Mouse (Mus musculus): Measurements from ENCODE around the gene Shank2. TPM values are rescaled to one million over a fixed set of nuclear protein-coding genes. Genes with fewer than 3 reads are reported as not detected.

Gene Shank2
- polyA plus RNA-seq, 1 experiment from 2014 or later: 0.39 TPM

GRCm38 (mm10) chr7:144133388-144133998 is 131.8 kb downstream of the Shank2 start:
- WGBS: 76% methylated on average over 9 of the region's 9 CpGs
- H3K4me3 ChIP-seq: no peak overlapping the region
- DNase-seq (ENCODE audit: low spot score): no peak
- no peaks in the 10 kb centered on the region for H3K4me1 ChIP-seq
- no peak overlapping the region for H3K27ac ChIP-seq
- H3K27me3 ChIP-seq (ENCODE audit: low read depth, poor library complexity, severe bottlenecking): no peaks in the 10 kb centered on the region
- H3K9me3 ChIP-seq (replicated peaks): no peaks in the 10 kb centered on the region
- H3K36me3 ChIP-seq: no peaks in the 10 kb centered on the region

- H3K36me3 ChIP-seq: no peaks in the 10 kb centered on the region
- H3K27me3 ChIP-seq (ENCODE audit: low read depth, poor library complexity, severe bottlenecking): no peaks in the 10 kb centered on the region
- 92% methylated on average over 11 of the region's 11 CpGs for WGBS
- no peak overlapping the region for H3K27ac ChIP-seq
- no peaks in the 10 kb centered on the region for H3K4me1 ChIP-seq
- H3K9me3 ChIP-seq (replicated peaks): no peaks in the 10 kb centered on the region
- H3K4me3 ChIP-seq: no peak overlapping the region
- no peak for DNase-seq (ENCODE audit: low spot score)
Measured at GRCm38 (mm10) chr7:144134699-144135098, 133.0 kb downstream of the Shank2 start.

- whole genome bisulfite sequencing: 78% methylated on average over 2 of the region's 2 CpGs
- H3K27ac ChIP-seq: no peak overlapping the region
- no peaks in the 10 kb centered on the region for H3K9me3 ChIP-seq (replicated peaks)
- no peak overlapping the region for H3K4me3 ChIP-seq
- H3K36me3 ChIP-seq: no peaks in the 10 kb centered on the region
- DNase-seq (ENCODE audit: low spot score): no peak
- no peaks in the 10 kb centered on the region for H3K4me1 ChIP-seq
- H3K27me3 ChIP-seq (ENCODE audit: low read depth, poor library complexity, severe bottlenecking): no peaks in the 10 kb centered on the region
Measured at GRCm38 (mm10) chr7:144137827-144138226, 136.1 kb downstream of the Shank2 start.

GRCm38 (mm10) chr7:144138476-144138875 is 136.7 kb downstream of the Shank2 start:
- H3K9me3 ChIP-seq (replicated peaks): no peaks in the 10 kb centered on the region
- H3K4me1 ChIP-seq: no peaks in the 10 kb centered on the region
- H3K27me3 ChIP-seq (ENCODE audit: low read depth, poor library complexity, severe bottlenecking): no peaks in the 10 kb centered on the region
- H3K36me3 ChIP-seq: no peaks in the 10 kb centered on the region
- no peak for DNase-seq (ENCODE audit: low spot score)
- no peak overlapping the region for H3K27ac ChIP-seq
- H3K4me3 ChIP-seq: no peak overlapping the region
- 69% methylated on average over 2 of the region's 2 CpGs for WGBS

GRCm38 (mm10) chr7:144139691-144140090 is 138.0 kb downstream of the Shank2 start:
- Histone ChIP-seq H3K36me3 (no peaks in the 10 kb centered on the region), H3K27ac (no peak overlapping the region), H3K4me1 (no peaks in the 10 kb centered on the region), H3K9me3 (replicated peaks) (no peaks in the 10 kb centered on the region), H3K27me3 (ENCODE audit: low read depth, poor library complexity, severe bottlenecking) (no peaks in the 10 kb centered on the region), H3K4me3 (no peak overlapping the region)
- DNase-seq (ENCODE audit: low spot score): no peak
- WGBS: 85% methylated on average over 2 of the region's 2 CpGs

GRCm38 (mm10) chr7:144140470-144140869 is 138.7 kb downstream of the Shank2 start:
- no peaks in the 10 kb centered on the region for H3K36me3 ChIP-seq
- DNase-seq (ENCODE audit: low spot score): no peak
- H3K4me1 ChIP-seq: no peaks in the 10 kb centered on the region
- H3K27me3 ChIP-seq (ENCODE audit: low read depth, poor library complexity, severe bottlenecking): no peaks in the 10 kb centered on the region
- H3K9me3 ChIP-seq (replicated peaks): no peaks in the 10 kb centered on the region
- H3K27ac ChIP-seq: no peak overlapping the region
- 77% methylated on average over 3 of the region's 3 CpGs for WGBS
- no peak overlapping the region for H3K4me3 ChIP-seq

GRCm38 (mm10) chr7:144142036-144142435 is 140.3 kb downstream of the Shank2 start:
- no peaks in the 10 kb centered on the region for H3K36me3 ChIP-seq
- no peaks in the 10 kb centered on the region for H3K4me1 ChIP-seq
- DNase-seq (ENCODE audit: low spot score): no peak
- 98% methylated on average over 4 of the region's 4 CpGs for WGBS
- H3K27me3 ChIP-seq (ENCODE audit: low read depth, poor library complexity, severe bottlenecking): no peaks in the 10 kb centered on the region
- no peak overlapping the region for H3K27ac ChIP-seq
- H3K4me3 ChIP-seq: no peak overlapping the region
- no peaks in the 10 kb centered on the region for H3K9me3 ChIP-seq (replicated peaks)

- Histone ChIP-seq H3K4me1 (peaks cover 7% of the 10 kb centered on the region; the same call in 1 of the 2 replicates), H3K4me3 (no peak overlapping the region), H3K36me3 (no peaks in the 10 kb centered on the region), H3K9me3 (replicated peaks) (no peaks in the 10 kb centered on the region), H3K27ac (no peak overlapping the region), H3K27me3 (ENCODE audit: low read depth, poor library complexity, severe bottlenecking) (no peaks in the 10 kb centered on the region)
- no peak for DNase-seq (ENCODE audit: low spot score)
- WGBS: 73% methylated on average over 2 of the region's 2 CpGs
Measured at GRCm38 (mm10) chr7:144143941-144144340, 142.2 kb downstream of the Shank2 start.

GRCm38 (mm10) chr7:144148111-144148510 is 146.4 kb downstream of the Shank2 start:
- Histone ChIP-seq H3K9me3 (replicated peaks) (no peaks in the 10 kb centered on the region), H3K4me1 (peaks cover 9% of the 10 kb centered on the region), H3K27ac (no peak overlapping the region; the same call in 1 of the 2 replicates), H3K27me3 (ENCODE audit: low read depth, poor library complexity, severe bottlenecking) (no peaks in the 10 kb centered on the region), H3K4me3 (no peak overlapping the region), H3K36me3 (no peaks in the 10 kb centered on the region)
- WGBS: 74% methylated on average over 4 of the region's 4 CpGs
- DNase-seq (ENCODE audit: low spot score): no peak

GRCm38 (mm10) chr7:144153124-144153523 is 151.4 kb downstream of the Shank2 start:
- Histone ChIP-seq H3K27me3 (ENCODE audit: low read depth, poor library complexity, severe bottlenecking) (no peaks in the 10 kb centered on the region), H3K4me3 (no peak overlapping the region), H3K4me1 (peaks cover 15% of the 10 kb centered on the region), H3K9me3 (replicated peaks) (no peaks in the 10 kb centered on the region), H3K27ac (no peak overlapping the region), H3K36me3 (no peaks in the 10 kb centered on the region)
- no peak for DNase-seq (ENCODE audit: low spot score)
- WGBS: 81% methylated on average over 4 of the region's 4 CpGs

- Histone ChIP-seq H3K4me3 (no peak overlapping the region), H3K27ac (no peak overlapping the region), H3K27me3 (ENCODE audit: low read depth, poor library complexity, severe bottlenecking) (no peaks in the 10 kb centered on the region), H3K36me3 (no peaks in the 10 kb centered on the region), H3K4me1 (peaks cover 12% of the 10 kb centered on the region), H3K9me3 (replicated peaks) (no peaks in the 10 kb centered on the region)
- WGBS: 63% methylated on average over 8 of the region's 8 CpGs
- DNase-seq (ENCODE audit: low spot score): no peak
Measured at GRCm38 (mm10) chr7:144153682-144154081, 152.0 kb downstream of the Shank2 start.

- peaks cover 12% of the 10 kb centered on the region for H3K4me1 ChIP-seq
- 88% methylated on average over 8 of the region's 8 CpGs for WGBS
- no peaks in the 10 kb centered on the region for H3K36me3 ChIP-seq
- no peaks in the 10 kb centered on the region for H3K9me3 ChIP-seq (replicated peaks)
- no peak for DNase-seq (ENCODE audit: low spot score)
- no peaks in the 10 kb centered on the region for H3K27me3 ChIP-seq (ENCODE audit: low read depth, poor library complexity, severe bottlenecking)
- no peak overlapping the region for H3K27ac ChIP-seq
- no peak overlapping the region for H3K4me3 ChIP-seq
Measured at GRCm38 (mm10) chr7:144157936-144158335, 156.2 kb downstream of the Shank2 start.

- H3K27me3 ChIP-seq (ENCODE audit: low read depth, poor library complexity, severe bottlenecking): no peaks in the 10 kb centered on the region
- no peak overlapping the region for H3K27ac ChIP-seq
- 84% methylated on average over 8 of the region's 8 CpGs for WGBS
- H3K9me3 ChIP-seq (replicated peaks): no peaks in the 10 kb centered on the region
- no peaks in the 10 kb centered on the region for H3K4me1 ChIP-seq
- DNase-seq (ENCODE audit: low spot score): no peak
- no peaks in the 10 kb centered on the region for H3K36me3 ChIP-seq
- H3K4me3 ChIP-seq: no peak overlapping the region
Measured at GRCm38 (mm10) chr7:144159556-144159955, 157.8 kb downstream of the Shank2 start.

GRCm38 (mm10) chr7:144160066-144160465 is 158.3 kb downstream of the Shank2 start:
- no peak overlapping the region for H3K27ac ChIP-seq
- no peaks in the 10 kb centered on the region for H3K4me1 ChIP-seq
- 75% methylated on average over 2 of the region's 2 CpGs for WGBS
- no peaks in the 10 kb centered on the region for H3K36me3 ChIP-seq
- no peaks in the 10 kb centered on the region for H3K27me3 ChIP-seq (ENCODE audit: low read depth, poor library complexity, severe bottlenecking)
- H3K9me3 ChIP-seq (replicated peaks): no peaks in the 10 kb centered on the region
- DNase-seq (ENCODE audit: low spot score): no peak
- no peak overlapping the region for H3K4me3 ChIP-seq
